Mouse (Mus musculus) lung, adult 2 months (tissue): ENCODE results near the gene Nln. TPM values are rescaled to one million over a fixed set of nuclear protein-coding genes. Genes with fewer than 3 reads are reported as not detected.

ENCODE experiments used
- DNase-seq: peaks from one replicate; pipeline ENCODE4 v3.0.0; 2022
- H3K4me1 ChIP-seq: fragments of 200-500 bp; 2 replicates; pipeline ENCODE4 v1.6.1; 2011; ENCODE audit warnings: low read length; ENCODE audit not compliant: control insufficient read depth, insufficient read depth
- H3K4me3 ChIP-seq: fragments of 200-500 bp; replicated peaks from 2 replicates; pipeline ENCODE3; 2011; ENCODE audit warnings: low read depth, mild to moderate bottlenecking, control low read depth, low read length; ENCODE audit errors: extremely low read depth
- CTCF ChIP-seq: fragments of 200-500 bp; IDR thresholded peaks from 2 replicates; pipeline ENCODE4 v1.5.1; 2011; ENCODE audit warnings: mild to moderate bottlenecking, low read length, control low read depth; ENCODE audit not compliant: insufficient read depth
- POLR2A ChIP-seq: fragments of 200-500 bp; IDR thresholded peaks from 2 replicates; pipeline ENCODE4 v1.6.1; 2011; ENCODE audit warnings: low read depth, mild to moderate bottlenecking, control low read depth, low read length, borderline replicate concordance; ENCODE audit errors: extremely low read depth
- WGBS: fragments of 180-500 bp; shearing (Covaris S2); methylation state at CpG from one replicate; pipeline ENCODE4 v1.1.7; 2018; 5-methylcytosine and 5-hydroxymethylcytosine counted together
- polyA plus RNA-seq: library from polyadenylated mRNA; depleted of rRNA; stranded (reverse); fragments of >200 nt; gene quantifications from 2 replicates; pipeline ENCODE4 v1.2.3, GENCODE M21; 2012

Nln gene
- polyA plus RNA-seq, 1 experiment: 12.4 TPM

DNA sequence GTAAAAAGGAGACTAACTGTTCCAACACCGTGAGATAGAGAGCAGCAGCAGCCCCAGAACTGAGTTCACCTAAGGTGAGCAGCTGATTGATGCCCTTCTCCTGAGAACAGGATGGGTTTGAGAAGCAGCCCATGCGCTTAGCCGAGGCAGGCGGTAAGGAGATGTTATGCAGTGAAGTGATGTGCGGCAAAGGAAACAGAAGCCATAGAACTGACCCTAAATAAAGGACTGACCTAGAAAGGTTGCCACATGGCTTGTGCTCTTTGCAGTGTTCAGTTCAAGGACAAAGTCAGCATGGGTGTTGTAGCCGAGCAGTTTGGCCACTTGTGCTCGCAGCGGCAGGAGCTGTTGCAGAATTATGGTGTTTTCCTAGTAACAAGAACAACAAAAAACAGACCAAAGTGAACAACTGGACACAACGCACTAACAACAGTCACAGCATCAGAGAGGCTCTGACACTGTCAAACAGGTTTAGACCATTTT is 57.1 kb downstream of the Nln start:
- TF ChIP-seq CTCF (no peak), POLR2A (no peak)
- no peaks in the 10 kb centered on the region for H3K4me1 ChIP-seq
- no peak overlapping the region for H3K4me3 ChIP-seq
- no peak for DNase-seq
- 76% methylated on average over 9 of the region's 9 CpGs for WGBS

DNA sequence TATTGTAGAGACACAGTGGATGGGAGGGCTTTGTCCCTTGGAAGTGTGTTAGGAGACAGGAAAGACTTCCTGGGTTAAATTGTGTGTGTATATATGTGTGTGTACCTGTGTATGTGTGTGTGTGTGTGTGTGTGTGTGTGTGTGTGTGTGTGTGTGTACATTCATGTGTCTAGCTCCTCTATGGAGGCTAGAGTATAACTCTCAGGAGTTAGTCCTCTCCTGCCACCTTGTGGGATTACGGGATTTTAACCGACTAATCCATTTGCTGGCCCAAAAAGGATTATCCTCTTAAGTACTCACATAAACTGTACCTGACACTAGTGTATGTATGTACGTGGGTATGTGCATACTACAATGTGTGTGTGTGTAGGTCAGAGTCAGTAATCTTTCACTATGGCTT is 60.6 kb downstream of the Nln start:
- whole genome bisulfite sequencing: 46% methylated on average over 3 of the region's 3 CpGs
- H3K4me3 ChIP-seq: no peak overlapping the region
- DNase-seq: no peak
- H3K4me1 ChIP-seq: no peaks in the 10 kb centered on the region; the same call in 1 of the 2 replicates
- TF ChIP-seq POLR2A (no peak), CTCF (no peak)

DNA sequence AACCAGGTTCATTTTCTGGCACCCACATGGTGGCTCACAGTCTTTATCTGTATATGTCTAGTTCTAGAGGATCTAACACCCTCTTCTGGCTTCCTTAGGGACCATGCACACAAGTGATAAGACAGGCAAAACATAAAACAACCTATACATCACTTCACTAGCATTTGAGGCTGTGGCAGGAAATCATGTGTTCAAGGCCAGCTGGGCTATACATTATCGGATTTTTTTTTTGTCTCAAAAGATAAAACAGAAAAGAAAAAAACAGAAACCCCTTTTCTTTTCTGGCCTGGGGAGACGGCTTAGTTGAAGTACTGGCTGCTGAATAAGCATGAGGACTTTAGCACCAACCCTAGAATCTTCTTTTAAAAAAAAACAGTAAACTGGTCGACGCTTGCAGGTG is 64.3 kb downstream of the Nln start:
- WGBS: 77% methylated on average over 4 of the region's 4 CpGs

DNA sequence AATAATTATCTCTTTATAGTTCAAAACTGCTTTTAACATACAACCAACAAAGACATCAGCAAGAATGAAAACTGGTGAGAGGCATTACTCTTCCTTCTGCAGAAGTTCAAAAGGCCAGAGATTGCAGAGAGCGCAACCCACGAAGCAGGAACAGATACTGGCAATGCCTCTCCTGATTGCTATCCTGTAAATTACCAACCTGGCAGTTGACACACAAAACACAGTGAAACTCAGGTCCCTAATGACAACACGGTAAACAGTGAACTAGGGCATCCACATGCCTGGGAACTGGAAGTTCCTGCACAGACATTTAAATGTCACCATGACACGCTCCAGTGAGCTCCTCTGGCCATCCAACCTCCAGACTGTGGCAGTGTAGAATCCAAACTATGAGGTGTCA is 65.1 kb downstream of the Nln start:
- TF ChIP-seq CTCF (no peak), POLR2A (no peak)
- Histone ChIP-seq H3K4me3 (no peak overlapping the region), H3K4me1 (peaks cover 7% of the 10 kb centered on the region)
- DNase-seq: no peak
- WGBS: 88% methylated on average over 4 of the region's 4 CpGs

More for the DNA sequence above, 64.3 kb downstream of the Nln start:
- DNase-seq: no peak
- Histone ChIP-seq H3K4me1 (peaks cover 2% of the 10 kb centered on the region), H3K4me3 (no peak overlapping the region)
- TF ChIP-seq CTCF (no peak), POLR2A (no peak)

DNA sequence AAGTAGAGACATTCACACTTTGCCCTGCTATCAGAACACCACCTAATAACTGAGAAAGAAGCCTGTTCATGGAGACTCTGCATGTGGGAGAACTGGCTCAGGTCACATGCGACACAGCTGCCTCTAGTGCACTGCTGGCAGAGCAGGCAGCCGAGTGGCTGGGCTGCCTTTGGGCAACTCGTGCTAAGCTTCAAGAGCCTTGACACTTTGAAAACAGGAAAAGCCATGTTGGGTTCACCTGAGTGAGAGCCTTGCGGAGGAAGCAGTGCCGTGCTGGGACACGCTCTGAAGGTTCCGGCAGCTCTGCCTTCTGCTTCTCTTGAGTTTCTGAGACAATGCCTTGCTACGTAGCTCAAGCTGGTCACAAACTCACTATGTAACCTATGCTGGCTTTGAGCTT is 66.7 kb downstream of the Nln start:
- peak; percentile 28 for DNase-seq
- TF ChIP-seq POLR2A: no peak
- TF ChIP-seq CTCF: no peak
- 64% methylated on average over 8 of the region's 8 CpGs for WGBS

DNA sequence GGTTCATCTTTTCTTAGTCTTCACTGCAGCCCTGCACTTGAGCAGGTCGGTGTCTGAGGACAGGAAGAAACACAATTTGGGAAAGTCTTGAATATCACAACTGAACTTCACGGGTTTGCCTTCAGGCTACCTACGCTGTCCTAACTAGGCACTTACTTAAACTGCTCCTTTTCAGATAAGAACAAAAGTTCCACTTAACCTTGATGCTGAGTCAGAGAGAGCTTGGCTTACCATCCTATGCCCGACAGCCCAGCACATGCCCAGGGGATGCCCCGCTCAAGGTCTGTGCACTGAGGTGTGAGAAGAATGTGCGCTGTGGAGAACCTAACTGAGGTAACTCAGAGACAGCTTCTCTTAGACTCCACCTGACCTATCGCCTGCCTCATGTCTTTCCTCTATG is 67.9 kb downstream of the Nln start:
- H3K4me3 ChIP-seq: no peak overlapping the region
- WGBS: 83% methylated on average over 7 of the region's 7 CpGs
- H3K4me1 ChIP-seq: peaks cover 18% of the 10 kb centered on the region
- no peak for DNase-seq
- no peak for TF ChIP-seq POLR2A
- no peak for TF ChIP-seq CTCF

More for the DNA sequence above, 66.7 kb downstream of the Nln start:
- Histone ChIP-seq H3K4me1 (peaks cover 18% of the 10 kb centered on the region), H3K4me3 (no peak overlapping the region)

DNA sequence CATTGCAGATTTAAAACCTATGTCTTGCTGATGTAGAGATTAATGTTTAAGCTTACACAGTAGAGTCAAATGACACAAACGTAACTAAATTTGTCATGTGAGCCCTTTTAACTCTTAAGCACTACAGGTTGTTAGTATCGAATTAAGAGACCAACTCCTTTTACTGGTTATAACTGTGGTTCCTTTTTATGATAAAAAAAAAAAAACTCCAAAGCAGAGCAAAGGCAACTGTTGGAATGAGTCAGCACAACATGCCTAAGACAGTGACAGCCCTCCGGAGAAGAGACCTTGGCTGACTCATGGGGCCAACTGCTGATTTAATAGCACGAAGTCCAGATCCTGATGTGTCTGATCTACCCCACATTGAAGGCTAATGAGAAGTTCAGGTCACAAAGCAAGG is 68.5 kb downstream of the Nln start:
- DNase-seq: no peak
- H3K4me1 ChIP-seq: peaks cover 18% of the 10 kb centered on the region

DNA sequence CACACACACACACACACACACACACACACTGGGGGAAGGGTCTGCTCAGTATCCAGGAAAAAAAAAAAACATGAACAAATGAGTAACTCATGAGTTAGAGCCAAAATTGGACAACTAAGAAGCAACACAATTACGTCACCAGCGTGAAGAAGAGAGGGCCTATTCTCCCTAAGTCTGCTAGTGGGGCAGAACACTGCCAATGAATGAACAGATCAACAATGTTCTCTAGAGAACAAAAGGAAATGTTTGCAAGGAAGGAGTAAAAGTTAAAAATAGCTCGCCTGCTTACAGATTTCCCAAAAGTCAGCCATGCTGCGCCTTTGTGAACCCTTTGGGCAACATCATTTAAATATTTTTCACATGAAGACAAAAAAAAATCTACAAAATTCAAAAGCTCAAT is 69.6 kb downstream of the Nln start:
- TF ChIP-seq POLR2A (no peak), CTCF (no peak)
- 46% methylated on average over 4 of the region's 4 CpGs for WGBS
- Histone ChIP-seq H3K4me3 (no peak overlapping the region), H3K4me1 (peaks cover 18% of the 10 kb centered on the region)
- DNase-seq: no peak

More for the DNA sequence above, 68.5 kb downstream of the Nln start:
- TF ChIP-seq CTCF (no peak), POLR2A (no peak)
- no peak overlapping the region for H3K4me3 ChIP-seq
- 46% methylated on average over 4 of the region's 4 CpGs for WGBS

DNA sequence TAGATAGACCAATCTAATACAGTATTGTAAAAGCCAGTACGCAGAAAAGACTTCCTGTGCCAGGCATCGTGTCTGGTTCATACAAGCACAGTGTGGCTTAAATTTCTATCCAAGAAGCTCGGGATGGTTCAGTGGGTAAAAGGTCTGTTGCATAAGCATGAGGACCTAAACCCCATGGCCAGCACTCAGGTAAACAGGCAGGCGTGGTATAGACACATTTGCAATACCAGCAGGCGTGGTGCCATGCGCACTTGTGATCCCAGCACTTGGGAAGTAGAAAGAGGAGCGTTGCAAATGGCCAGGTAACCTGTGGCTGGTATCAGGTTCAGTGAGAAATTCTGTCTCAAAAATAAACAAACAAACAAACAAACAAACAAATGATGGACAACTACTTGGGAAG is 70.5 kb downstream of the Nln start:
- Histone ChIP-seq H3K4me1 (peaks cover 18% of the 10 kb centered on the region), H3K4me3 (no peak overlapping the region)
- 75% methylated on average over 7 of the region's 7 CpGs for WGBS
- no peak for TF ChIP-seq CTCF
- TF ChIP-seq POLR2A: no peak
- DNase-seq: peak; percentile 37

DNA sequence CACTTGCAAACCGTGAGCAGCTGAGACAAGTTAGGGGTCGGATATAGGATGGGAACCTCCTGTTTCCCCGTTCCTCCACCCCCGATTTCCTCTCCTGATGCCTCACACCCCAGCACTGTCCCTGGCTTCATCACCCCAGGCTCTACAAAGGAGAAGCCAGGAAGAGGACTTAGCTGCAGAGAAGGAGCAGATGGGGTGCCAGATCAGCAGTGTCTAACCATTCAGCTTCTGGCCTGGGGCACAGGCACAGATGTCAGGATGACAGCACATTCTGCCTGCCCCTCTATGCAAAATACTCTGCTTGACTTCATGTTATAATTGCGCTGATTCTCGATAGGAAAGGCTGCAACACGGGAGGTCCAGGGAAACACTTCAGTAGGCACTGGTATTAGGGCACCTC is 71.1 kb downstream of the Nln start:
- 49% methylated on average over 7 of the region's 7 CpGs for WGBS
- peak; percentile 31 for DNase-seq
- Histone ChIP-seq H3K4me1 (peaks cover 18% of the 10 kb centered on the region), H3K4me3 (peak overlapping the region; percentile 4)
- no peak for TF ChIP-seq CTCF
- no peak for TF ChIP-seq POLR2A

DNA sequence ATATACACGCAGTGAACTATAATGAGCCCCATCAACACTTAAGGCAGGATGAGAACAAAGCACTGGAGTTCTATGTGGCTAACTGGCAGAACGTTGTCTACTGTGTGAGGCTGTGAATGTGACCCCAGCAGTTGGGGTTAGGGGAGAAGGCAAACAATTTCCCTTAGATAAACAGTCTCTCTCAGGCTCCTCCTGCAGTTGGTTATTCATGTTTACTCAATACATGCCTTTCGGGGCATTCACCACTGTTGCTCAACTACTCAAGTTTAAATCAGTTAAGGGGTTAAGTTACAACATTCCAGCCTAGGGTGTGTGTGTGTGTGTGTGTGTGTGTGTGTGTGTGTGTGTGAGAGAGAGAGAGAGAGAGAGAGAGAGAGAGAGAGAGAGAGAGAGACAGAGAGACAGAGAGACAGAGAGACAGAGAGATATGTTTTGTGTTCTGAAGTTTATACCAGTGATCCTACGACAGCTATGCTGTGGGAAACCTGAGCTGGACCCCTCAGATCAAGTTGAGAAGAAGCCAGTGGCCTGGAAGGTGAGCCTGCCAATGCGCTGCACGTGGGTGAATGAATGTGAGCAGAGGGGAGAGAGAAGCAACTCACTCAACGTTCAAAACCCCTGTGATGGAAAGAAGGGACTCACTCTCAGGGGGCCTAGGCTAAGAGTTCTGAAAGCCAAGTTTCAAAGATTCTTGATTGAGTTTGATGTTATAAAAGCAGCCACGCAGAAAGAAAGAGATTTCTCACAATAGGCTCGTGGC is 71.7 kb downstream of the Nln start:
- TF ChIP-seq POLR2A (no peak), CTCF (no peak)
- 28% methylated on average over 9 of the region's 9 CpGs for WGBS
- DNase-seq: peak; percentile 38
- peaks cover 21% of the 10 kb centered on the region for H3K4me1 ChIP-seq
- H3K4me3 ChIP-seq: peak overlapping the region; percentile 36
